In genomic region chr6:48565693-48566310, GRCm38 (mm10) we compare ENCODE assay signal across 27 mouse cellular contexts. TPM values are rescaled to one million over a fixed set of nuclear protein-coding genes. Genes with fewer than 3 reads are reported as not detected.
DNase-seq lines count a peak whose midpoint lies in the region; ATAC-seq and TF ChIP-seq lines count a peak whose summit lies in the region.
"Had no signal": no experiment of that assay in that cellular context is flagged by ENCODE, and none has a peak within 500 bp of the region (broad histone marks: within the 10 kb centered on the region; RNA-seq: fewer than 3 reads in every experiment).

No protein-coding gene starts in this region.

- no peaks in the 10 kb centered on the region for H3K79me2 ChIP-seq in heart, adult 2 months (replicated peaks; ENCODE audit: control insufficient read depth, insufficient read depth, low read length)

- DNase-seq in heart, adult 2 months: no peak
- no peak for DNase-seq in heart, postnatal 4 days
- DNase-seq in intestine, embryonic 14.5 days (ENCODE audit: low spot score): no peak
- no peak for DNase-seq in liver, postnatal 0 days
- no peak for DNase-seq in liver, embryonic 11.5 days (ENCODE audit: low spot score)
- DNase-seq in left cerebral cortex, postnatal 14 days (ENCODE audit: low spot score in 2 of 2): no peak
- DNase-seq: right cerebral cortex, postnatal 4 days; thymus, postnatal 25 days had no signal

- intact Hi-C loops in heart, adult 2 months (cut with DNase I): no loop called here
- intact Hi-C loops in left cerebral cortex, postnatal 14 days (cut with DNase I): no loop called here

- H3K9me3 ChIP-seq in intestine, embryonic 14.5 days (ENCODE audit: control insufficient read depth, low read length): no peaks in the 10 kb centered on the region; the same call in 1 of the 2 replicates
- H3K9me3 ChIP-seq in intestine, postnatal 0 days (ENCODE audit: control insufficient read depth): no peaks in the 10 kb centered on the region
- H3K9me3 ChIP-seq in liver, postnatal 0 days (ENCODE audit: low read length): no peaks in the 10 kb centered on the region
- H3K9me3 ChIP-seq in liver, embryonic 11.5 days (ENCODE audit: control insufficient read depth, low read length): no peaks in the 10 kb centered on the region
- peaks cover 4% of the 10 kb centered on the region; the same call in 1 of the 2 replicates for H3K9me3 ChIP-seq in limb, embryonic 13.5 days
- H3K9me3 ChIP-seq: G1E; limb, embryonic 15.5 days had no signal

- H3K27ac ChIP-seq in heart, adult 2 months: peak overlapping the region; percentile 4; the same call in 1 of the 2 replicates
- H3K27ac ChIP-seq in intestine, embryonic 14.5 days (ENCODE audit: low read depth): 0 out of 2 replicates have a peak overlapping the region, but pooled peaks have one; percentile 11
- H3K27ac ChIP-seq in intestine, postnatal 0 days (ENCODE audit: low read depth, low read length): no peak overlapping the region
- H3K27ac ChIP-seq in liver, postnatal 0 days (ENCODE audit: low read depth): no peak overlapping the region
- H3K27ac ChIP-seq in liver, embryonic 11.5 days (ENCODE audit: low read depth, low read length): no peak overlapping the region
- H3K27ac ChIP-seq in limb, embryonic 13.5 days: 0 out of 2 replicates have a peak overlapping the region, but pooled peaks have one; percentile 22
- H3K27ac ChIP-seq: embryonic facial prominence, embryonic 13.5 days; limb, embryonic 15.5 days had no signal

- H3K4me1 ChIP-seq in heart, adult 2 months (ENCODE audit: control insufficient read depth, insufficient read depth, low read length): peaks cover 22% of the 10 kb centered on the region
- peaks cover 18% of the 10 kb centered on the region for H3K4me1 ChIP-seq in intestine, embryonic 14.5 days (replicated peaks; ENCODE audit: control insufficient read depth, insufficient read depth, low read length)
- no peaks in the 10 kb centered on the region for H3K4me1 ChIP-seq in intestine, postnatal 0 days (replicated peaks; ENCODE audit: control insufficient read depth, insufficient read depth, low read length)
- H3K4me1 ChIP-seq in liver, postnatal 0 days (ENCODE audit: insufficient read depth): peaks cover 10% of the 10 kb centered on the region
- no peaks in the 10 kb centered on the region for H3K4me1 ChIP-seq in liver, embryonic 11.5 days (replicated peaks; ENCODE audit: control insufficient read depth, insufficient read depth, low read length)
- peaks cover 24% of the 10 kb centered on the region for H3K4me1 ChIP-seq in limb, embryonic 13.5 days

- no peak overlapping the region for H3K4me2 ChIP-seq in intestine, embryonic 14.5 days (ENCODE audit: low read length)
- H3K4me2 ChIP-seq in intestine, postnatal 0 days (replicated peaks; ENCODE audit: low read depth): no peak overlapping the region
- no peak overlapping the region for H3K4me2 ChIP-seq in liver, postnatal 0 days (ENCODE audit: low read depth, low read length)
- no peak overlapping the region for H3K4me2 ChIP-seq in liver, embryonic 11.5 days
- no peak overlapping the region for H3K4me2 ChIP-seq in limb, embryonic 13.5 days (replicated peaks)
- H3K4me2 ChIP-seq: embryonic facial prominence, embryonic 13.5 days; limb, embryonic 15.5 days had no signal

- ATAC-seq in intestine, embryonic 14.5 days (replicated peaks; ENCODE audit: low FRiP score, low TSS enrichment, low read depth): no peak
- ATAC-seq in intestine, postnatal 0 days: no peak
- ATAC-seq in liver, postnatal 0 days: peak; percentile 8; the same call in 1 of the 2 replicates
- ATAC-seq in liver, embryonic 11.5 days (replicated peaks; ENCODE audit: low FRiP score): no peak
- no peak for ATAC-seq in limb, embryonic 13.5 days (ENCODE audit: low FRiP score, low read depth)
- ATAC-seq: activated CD4-positive, CD25-positive, alpha-beta regulatory T cell, adult 4 months; forebrain, embryonic 14.5 days; hindbrain, embryonic 16.5 days had no signal

- no peak for TF ChIP-seq CTCF in heart, adult 2 months (IDR thresholded peaks at IDR 0.05)
- no peak for TF ChIP-seq CTCF in intestine, postnatal 0 days (IDR thresholded peaks at IDR 0.05; ENCODE audit: low read depth)
- TF ChIP-seq CTCF in liver, postnatal 0 days (IDR thresholded peaks at IDR 0.05; ENCODE audit: low read depth): no peak

- H3K27me3 ChIP-seq in heart, adult 2 months (ENCODE audit: control insufficient read depth, insufficient read depth, low read length): no peaks in the 10 kb centered on the region
- H3K27me3 ChIP-seq in intestine, embryonic 14.5 days (replicated peaks; ENCODE audit: control insufficient read depth, insufficient read depth, low read length): no peaks in the 10 kb centered on the region
- no peaks in the 10 kb centered on the region for H3K27me3 ChIP-seq in intestine, postnatal 0 days (replicated peaks; ENCODE audit: control insufficient read depth, insufficient read depth, low read length)
- H3K27me3 ChIP-seq in liver, postnatal 0 days (ENCODE audit: insufficient read depth, low read length): no peaks in the 10 kb centered on the region
- H3K27me3 ChIP-seq in liver, embryonic 11.5 days (replicated peaks; ENCODE audit: control insufficient read depth, insufficient read depth, low read length): no peaks in the 10 kb centered on the region
- no peaks in the 10 kb centered on the region for H3K27me3 ChIP-seq in limb, embryonic 13.5 days
- H3K27me3 ChIP-seq: embryonic facial prominence, embryonic 13.5 days; limb, embryonic 15.5 days had no signal

- no peak overlapping the region for H3K4me3 ChIP-seq in heart, adult 2 months
- no peak overlapping the region for H3K4me3 ChIP-seq in intestine, embryonic 14.5 days (ENCODE audit: low read depth, low read length)
- H3K4me3 ChIP-seq in intestine, postnatal 0 days (ENCODE audit: low read depth, low read length): no peak overlapping the region
- H3K4me3 ChIP-seq in liver, postnatal 0 days (ENCODE audit: low read depth, low read length): no peak overlapping the region
- no peak overlapping the region for H3K4me3 ChIP-seq in liver, embryonic 11.5 days (ENCODE audit: low read depth, low read length)
- no peak overlapping the region for H3K4me3 ChIP-seq in limb, embryonic 13.5 days
- H3K4me3 ChIP-seq: embryonic facial prominence, embryonic 13.5 days; limb, embryonic 15.5 days had no signal

- H3K9ac ChIP-seq in heart, adult 2 months (ENCODE audit: low read depth, low read length): no peak overlapping the region
- H3K9ac ChIP-seq in intestine, embryonic 14.5 days (ENCODE audit: low read length): no peak overlapping the region
- no peak overlapping the region for H3K9ac ChIP-seq in intestine, postnatal 0 days (ENCODE audit: low read depth, low read length)
- H3K9ac ChIP-seq in liver, postnatal 0 days (replicated peaks): no peak overlapping the region
- H3K9ac ChIP-seq in liver, embryonic 11.5 days (ENCODE audit: low read depth, low read length): no peak overlapping the region
- no peak overlapping the region for H3K9ac ChIP-seq in limb, embryonic 13.5 days
- H3K9ac ChIP-seq: embryonic facial prominence, embryonic 13.5 days; limb, embryonic 15.5 days had no signal

- TF ChIP-seq POLR2A in heart, adult 2 months (IDR thresholded peaks at IDR 0.05; ENCODE audit: insufficient read depth, low read depth, low read length): no peak

- 71% methylated on average over 4 of the region's 4 CpGs for WGBS in heart, adult 2 months
- WGBS in intestine, embryonic 14.5 days: 78% methylated on average over 4 of the region's 4 CpGs
- WGBS in intestine, postnatal 0 days: 73% methylated on average over 4 of the region's 4 CpGs
- 80% methylated on average over 4 of the region's 4 CpGs for WGBS in liver, postnatal 0 days (ENCODE audit: insufficient replicate concordance)
- 83% methylated on average over 4 of the region's 4 CpGs for WGBS in liver, embryonic 11.5 days
- WGBS in limb, embryonic 13.5 days: 80% methylated on average over 4 of the region's 4 CpGs

- no peak for TF ChIP-seq EP300 in heart, adult 2 months (IDR thresholded peaks at IDR 0.05; ENCODE audit: insufficient read depth, low read depth, low read length)
- TF ChIP-seq EP300 in liver, postnatal 0 days (IDR thresholded peaks at IDR 0.05; ENCODE audit: low read depth): no peak

- no peaks in the 10 kb centered on the region for H3K36me3 ChIP-seq in heart, adult 2 months (ENCODE audit: control insufficient read depth, insufficient read depth, low read length)
- no peaks in the 10 kb centered on the region for H3K36me3 ChIP-seq in intestine, embryonic 14.5 days (ENCODE audit: control insufficient read depth, insufficient read depth, low read length)
- H3K36me3 ChIP-seq in intestine, postnatal 0 days (ENCODE audit: control insufficient read depth, insufficient read depth): peaks cover 7% of the 10 kb centered on the region; the same call in 1 of the 2 replicates
- H3K36me3 ChIP-seq in liver, postnatal 0 days (replicated peaks; ENCODE audit: insufficient read depth, low read length): no peaks in the 10 kb centered on the region
- H3K36me3 ChIP-seq in liver, embryonic 11.5 days (ENCODE audit: control insufficient read depth, insufficient read depth, low read length): 0 out of 2 replicates have a peak, but pooled peaks cover 4% of the 10 kb centered on the region
- H3K36me3 ChIP-seq in limb, embryonic 13.5 days: peaks cover 38% of the 10 kb centered on the region
- H3K36me3 ChIP-seq: G1E had no signal

RNA-seq across cellular contexts. Expression of gene Rarres2, which starts 6.8 kb away (rescaled TPM):
- total RNA-seq in heart, adult 2 months (2021): 10 to 100 TPM; 70.9 to 82.4 TPM
- polyA plus RNA-seq in heart, adult 2 months (2012; rRNA removed): 93.7 and 99.3 TPM in 2 replicates
- total RNA-seq in heart, postnatal 4 days (2021): 10 to 100 TPM; 69.3 to 70.3 TPM
- 69.7 and 73.9 TPM in 2 replicates for polyA plus RNA-seq in intestine, embryonic 14.5 days (2014; fragmentation: Nextera tagmentation; extraction: Ambion mirVana)
- 154 and 162 TPM in 2 replicates for polyA plus RNA-seq in intestine, postnatal 0 days (2015; fragmentation: Nextera tagmentation; extraction: Ambion mirVana)
- polyA plus RNA-seq in liver, postnatal 0 days (2015; fragmentation: Nextera tagmentation; extraction: Ambion mirVana): 485 and 531 TPM in 2 replicates
- 9.0 and 9.7 TPM in 2 replicates for polyA plus RNA-seq in liver, embryonic 11.5 days (2014; fragmentation: Nextera tagmentation; extraction: Ambion mirVana)
- 10.3 and 10.9 TPM in 2 replicates for polyA plus RNA-seq in limb, embryonic 13.5 days (2015; fragmentation: Nextera tagmentation; extraction: Ambion mirVana)
- 10 to 100 TPM; 10.3 to 10.9 TPM for total RNA-seq in left cerebral cortex, postnatal 14 days (2021)
- polyA plus RNA-seq: G1E had no signal

RNA-seq across cellular contexts. Expression of gene Lrrc61, which starts 11.2 kb away (rescaled TPM):
- total RNA-seq in heart, adult 2 months (2021): 10 to 100 TPM; 14.9 to 16.6 TPM
- 13.9 and 19.8 TPM in 2 replicates for polyA plus RNA-seq in heart, adult 2 months (2012; rRNA removed)
- 1 to 10 TPM; 7.5 to 9.1 TPM for total RNA-seq in heart, postnatal 4 days (2021)
- 6.7 and 7.7 TPM in 2 replicates for polyA plus RNA-seq in intestine, embryonic 14.5 days (2014; fragmentation: Nextera tagmentation; extraction: Ambion mirVana)
- polyA plus RNA-seq in intestine, postnatal 0 days (2015; fragmentation: Nextera tagmentation; extraction: Ambion mirVana): 7.6 and 9.5 TPM in 2 replicates
- polyA plus RNA-seq in liver, postnatal 0 days (2015; fragmentation: Nextera tagmentation; extraction: Ambion mirVana): 2.4 and 2.7 TPM in 2 replicates
- polyA plus RNA-seq in liver, embryonic 11.5 days (2014; fragmentation: Nextera tagmentation; extraction: Ambion mirVana): 4.6 and 4.9 TPM in 2 replicates
- polyA plus RNA-seq in limb, embryonic 13.5 days (2015; fragmentation: Nextera tagmentation; extraction: Ambion mirVana): 6.9 and 11.6 TPM in 2 replicates
- total RNA-seq in left cerebral cortex, postnatal 14 days (2021): 10 to 100 TPM; 29.0 to 30.6 TPM
- polyA plus RNA-seq: G1E had no signal

RNA-seq across cellular contexts. Expression of gene Gm45021, which starts 23.6 kb away (rescaled TPM):
- not detected for total RNA-seq in heart, adult 2 months (2021)
- not detected in 2 replicates for polyA plus RNA-seq in heart, adult 2 months (2012; rRNA removed)
- total RNA-seq in heart, postnatal 4 days (2021): not detected
- not detected in 2 replicates for polyA plus RNA-seq in intestine, embryonic 14.5 days (2014; fragmentation: Nextera tagmentation; extraction: Ambion mirVana)
- polyA plus RNA-seq in intestine, postnatal 0 days (2015; fragmentation: Nextera tagmentation; extraction: Ambion mirVana): not detected in 2 replicates
- not detected in 2 replicates for polyA plus RNA-seq in liver, postnatal 0 days (2015; fragmentation: Nextera tagmentation; extraction: Ambion mirVana)
- not detected in 2 replicates for polyA plus RNA-seq in liver, embryonic 11.5 days (2014; fragmentation: Nextera tagmentation; extraction: Ambion mirVana)
- not detected in 2 replicates for polyA plus RNA-seq in limb, embryonic 13.5 days (2015; fragmentation: Nextera tagmentation; extraction: Ambion mirVana)
- not detected for total RNA-seq in left cerebral cortex, postnatal 14 days (2021)
- total RNA-seq: adrenal gland, postnatal 10 days; G1E; gastrocnemius, postnatal 14 days; heart, postnatal 14 days; layer of hippocampus, postnatal 10 days; left cerebral cortex, adult 8-10 months; megakaryocyte-erythroid progenitor cell, adult 5-6 weeks; midbrain, postnatal 0 days had no signal
- polyA plus RNA-seq: activated CD4-positive, CD25-positive, alpha-beta regulatory T cell, adult 4 months; brain, embryonic 14.5 days; embryonic facial prominence, embryonic 13.5 days; forebrain, embryonic 14.5 days; G1E; hindbrain, embryonic 16.5 days; large intestine, adult 2 months; limb, embryonic 15.5 days; liver, embryonic 16.5 days; midbrain, postnatal 0 days; testis, adult 2 months had no signal

RNA-seq across cellular contexts. Expression of gene Repin1, which starts 27.9 kb away (rescaled TPM):
- 10 to 100 TPM; 30.0 to 33.2 TPM for total RNA-seq in heart, adult 2 months (2021)
- 27.7 and 33.1 TPM in 2 replicates for polyA plus RNA-seq in heart, adult 2 months (2012; rRNA removed)
- 10 to 100 TPM; 30.4 to 31.2 TPM for total RNA-seq in heart, postnatal 4 days (2021)
- 28.4 and 29.5 TPM in 2 replicates for polyA plus RNA-seq in intestine, embryonic 14.5 days (2014; fragmentation: Nextera tagmentation; extraction: Ambion mirVana)
- polyA plus RNA-seq in intestine, postnatal 0 days (2015; fragmentation: Nextera tagmentation; extraction: Ambion mirVana): 11.3 and 12.0 TPM in 2 replicates
- polyA plus RNA-seq in liver, postnatal 0 days (2015; fragmentation: Nextera tagmentation; extraction: Ambion mirVana): 14.4 and 14.8 TPM in 2 replicates
- polyA plus RNA-seq in liver, embryonic 11.5 days (2014; fragmentation: Nextera tagmentation; extraction: Ambion mirVana): 20.0 and 20.1 TPM in 2 replicates
- polyA plus RNA-seq in limb, embryonic 13.5 days (2015; fragmentation: Nextera tagmentation; extraction: Ambion mirVana): 30.7 and 34.1 TPM in 2 replicates
- 10 to 100 TPM; 34.0 to 36.7 TPM for total RNA-seq in left cerebral cortex, postnatal 14 days (2021)
- polyA plus RNA-seq: G1E had no signal

RNA-seq across cellular contexts. Expression of gene Gm44965, which starts 27.9 kb away (rescaled TPM):
- total RNA-seq in heart, adult 2 months (2021): not detected
- not detected in 2 replicates for polyA plus RNA-seq in heart, adult 2 months (2012; rRNA removed)
- total RNA-seq in heart, postnatal 4 days (2021): not detected
- not detected in 2 replicates for polyA plus RNA-seq in intestine, embryonic 14.5 days (2014; fragmentation: Nextera tagmentation; extraction: Ambion mirVana)
- polyA plus RNA-seq in intestine, postnatal 0 days (2015; fragmentation: Nextera tagmentation; extraction: Ambion mirVana): not detected in 2 replicates
- polyA plus RNA-seq in liver, postnatal 0 days (2015; fragmentation: Nextera tagmentation; extraction: Ambion mirVana): not detected in 2 replicates
- polyA plus RNA-seq in liver, embryonic 11.5 days (2014; fragmentation: Nextera tagmentation; extraction: Ambion mirVana): not detected in 2 replicates
- 0.73 TPM in 1 of 2 replicates, not detected in the other for polyA plus RNA-seq in limb, embryonic 13.5 days (2015; fragmentation: Nextera tagmentation; extraction: Ambion mirVana)
- total RNA-seq in left cerebral cortex, postnatal 14 days (2021): not detected
- total RNA-seq: G1E; heart, postnatal 14 days; layer of hippocampus, postnatal 10 days; megakaryocyte-erythroid progenitor cell, adult 5-6 weeks; midbrain, postnatal 0 days had no signal
- polyA plus RNA-seq: activated CD4-positive, CD25-positive, alpha-beta regulatory T cell, adult 4 months; brain, embryonic 14.5 days; embryonic facial prominence, embryonic 13.5 days; forebrain, embryonic 14.5 days; G1E; hindbrain, embryonic 16.5 days; large intestine, adult 2 months; liver, embryonic 16.5 days; testis, adult 2 months had no signal

Comparison
In these comparisons a context has a peak if more than half of its experiments do, and no peak if none do; other contexts are left out.
1. H3K27ac ChIP-seq: peak in heart, adult 2 months (single experiment), intestine, embryonic 14.5 days (single experiment) and limb, embryonic 13.5 days (single experiment); none in intestine, postnatal 0 days (single experiment), liver, postnatal 0 days (single experiment) and liver, embryonic 11.5 days (single experiment).